Mouse (Mus musculus) cerebellum, postnatal 25 days (tissue): ENCODE results near the gene Tmem273.

Source experiments
- DNase-seq, 2 experiments: peaks; one replicate each; pipeline ENCODE4 v3.0.0; 2021; ENCODE audit warnings: mixed read lengths in 2 of 2

Tmem273 gene

GRCm38 (mm10) chr14:32785556-32786130, at the start of gene Tmem273:
Gene Tmem273, plus strand, starts transcription at chr14:32785963.
- peak in 1 of 2 experiments; percentile 4 for DNase-seq

GRCm38 (mm10) chr14:32736561-32736960, 49.2 kb upstream of the Tmem273 start:
- DNase-seq = no peak

GRCm38 (mm10) chr14:32738586-32738985, 47.2 kb upstream of the Tmem273 start:
- no peak for DNase-seq

- DNase-seq = no peak
These were observed 37.2 kb upstream of the Tmem273 start for GRCm38 (mm10) chr14:32748519-32748918.

- DNase-seq = no peak
These were observed 35.0 kb upstream of the Tmem273 start for GRCm38 (mm10) chr14:32750727-32751126.

GRCm38 (mm10) chr14:32754286-32754685, 31.5 kb upstream of the Tmem273 start:
- peak in 1 of 2 experiments; percentile 36 for DNase-seq

- no peak for DNase-seq
These were observed 23.6 kb upstream of the Tmem273 start for GRCm38 (mm10) chr14:32762177-32762576.

- DNase-seq = no peak
These were observed 15.2 kb upstream of the Tmem273 start for GRCm38 (mm10) chr14:32770563-32770962.

GRCm38 (mm10) chr14:32772085-32772484, 13.7 kb upstream of the Tmem273 start:
- DNase-seq = no peak

GRCm38 (mm10) chr14:32772791-32773190, 13.0 kb upstream of the Tmem273 start:
- peak in 1 of 2 experiments; percentile 19 for DNase-seq

- no peak for DNase-seq
These were observed 12.3 kb upstream of the Tmem273 start for GRCm38 (mm10) chr14:32773456-32773855.

- DNase-seq = no peak
These were observed 9.7 kb upstream of the Tmem273 start for GRCm38 (mm10) chr14:32776077-32776476.

- no peak for DNase-seq
These were observed 7.4 kb upstream of the Tmem273 start for GRCm38 (mm10) chr14:32778362-32778761.

GRCm38 (mm10) chr14:32782866-32783265, 2.9 kb upstream of the Tmem273 start:
- DNase-seq = no peak

- no peak for DNase-seq
These were observed 1.5 kb upstream of the Tmem273 start for GRCm38 (mm10) chr14:32784130-32784747.

GRCm38 (mm10) chr14:32784748-32785134, 1.0 kb upstream of the Tmem273 start:
- DNase-seq = no peak

GRCm38 (mm10) chr14:32787691-32788090, 1.9 kb downstream of the Tmem273 start:
- DNase-seq = no peak

- no peak for DNase-seq
These were observed 10.6 kb downstream of the Tmem273 start for GRCm38 (mm10) chr14:32796375-32796774.

- no peak for DNase-seq
These were observed 12.0 kb downstream of the Tmem273 start for GRCm38 (mm10) chr14:32797803-32798202.

- no peak for DNase-seq
These were observed 12.6 kb downstream of the Tmem273 start for GRCm38 (mm10) chr14:32798355-32798754.

- DNase-seq = no peak
These were observed 14.3 kb downstream of the Tmem273 start for GRCm38 (mm10) chr14:32800048-32800447.

- DNase-seq = peak in 1 of 2 experiments; percentile 11
These were observed 15.4 kb downstream of the Tmem273 start for GRCm38 (mm10) chr14:32801016-32801661.

- DNase-seq = no peak
These were observed 15.9 kb downstream of the Tmem273 start for GRCm38 (mm10) chr14:32801662-32802024.

- DNase-seq = peak in 1 of 2 experiments; percentile 8
These were observed 24.3 kb downstream of the Tmem273 start for GRCm38 (mm10) chr14:32810111-32810510.
